Mouse (Mus musculus) kidney, embryonic 15.5 days (tissue): Measurements from ENCODE around the gene Birc6. TPM values are rescaled to one million over a fixed set of nuclear protein-coding genes. Genes with fewer than 3 reads are reported as not detected.

Source experiments
- ATAC-seq: fragments of 200-750 bp; cut with Nextera tagmentation; replicated peaks from 2 replicates; pipeline ENCODE4 v1.8.0; 2017; ENCODE audit warnings: moderate TSS enrichment; ENCODE audit not compliant: low FRiP score
- H3K27ac ChIP-seq: fragments of 300-500 bp; sonication (generic); 2 replicates; pipeline ENCODE4 v1.5.1; 2015; ENCODE audit warnings: mild to moderate bottlenecking, inconsistent platforms
- H3K27me3 ChIP-seq: fragments of 300-500 bp; sonication (generic); 2 replicates; pipeline ENCODE4 v1.6.1; 2015; ENCODE audit warnings: inconsistent platforms
- H3K36me3 ChIP-seq: fragments of 300-500 bp; sonication (generic); 2 replicates; pipeline ENCODE4 v1.6.1; 2015; ENCODE audit warnings: inconsistent platforms
- H3K4me1 ChIP-seq: fragments of 300-500 bp; sonication (generic); 2 replicates; pipeline ENCODE4 v1.6.1; 2015; ENCODE audit warnings: inconsistent platforms
- H3K4me2 ChIP-seq: fragments of 300-500 bp; sonication (generic); 2 replicates; pipeline ENCODE4 v1.6.1; 2015; ENCODE audit warnings: moderate library complexity, mild to moderate bottlenecking, inconsistent platforms
- H3K4me3 ChIP-seq: fragments of 300-500 bp; sonication (generic); replicated peaks from 2 replicates; pipeline ENCODE4 v1.5.1; 2015; ENCODE audit warnings: mild to moderate bottlenecking, inconsistent platforms
- H3K9ac ChIP-seq: fragments of 300-500 bp; sonication (generic); 2 replicates; pipeline ENCODE4 v1.6.1; 2015; ENCODE audit warnings: mild to moderate bottlenecking, inconsistent platforms
- H3K9me3 ChIP-seq: fragments of 300-500 bp; sonication (generic); replicated peaks from 2 replicates; pipeline ENCODE4 v1.6.1; 2016; ENCODE audit warnings: inconsistent platforms
- WGBS: fragments of 180-500 bp; shearing (Covaris S2); methylation state at CpG from one replicate; pipeline ENCODE4 v1.1.7; 2015; ENCODE audit warnings: mixed read lengths; 5-methylcytosine and 5-hydroxymethylcytosine counted together
- polyA plus RNA-seq: library from polyadenylated mRNA; unstranded; fragments of >200 nt; fragmentation: Nextera tagmentation; extraction: Ambion mirVana; gene quantifications from 2 replicates; pipeline ENCODE4 v1.2.1, GENCODE M21; 2015

The Birc6 gene
- polyA plus RNA-seq, 1 experiment from 2014 or later = 89.3 TPM

DNA sequence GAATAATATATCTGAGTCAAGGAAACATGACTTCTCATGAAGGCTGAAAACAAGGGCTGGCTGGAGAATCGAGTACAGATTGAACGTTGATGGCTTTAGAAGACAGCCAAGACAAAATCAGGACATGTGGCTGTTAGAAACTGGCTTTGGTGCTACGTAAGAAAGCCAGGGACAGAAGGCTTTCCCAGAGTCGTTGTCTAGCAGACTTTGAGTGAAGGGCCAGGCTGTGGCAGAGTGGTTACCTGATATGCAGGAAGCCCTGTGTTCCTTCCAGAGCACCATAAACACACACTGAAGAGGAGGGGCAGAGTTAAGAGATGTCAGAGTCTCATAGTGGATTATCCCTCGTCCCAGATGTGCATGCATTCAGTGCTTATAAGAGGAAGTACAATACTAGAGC is 49.1 kb downstream of the Birc6 start:
- H3K9me3 ChIP-seq = no peaks in the 10 kb centered on the region
- no peak overlapping the region for H3K4me2 ChIP-seq
- H3K36me3 ChIP-seq = peaks cover 45% of the 10 kb centered on the region
- no peaks in the 10 kb centered on the region for H3K4me1 ChIP-seq
- H3K4me3 ChIP-seq = no peak overlapping the region
- no peak overlapping the region for H3K27ac ChIP-seq
- WGBS = 55% methylated on average over 5 of the region's 5 CpGs
- H3K27me3 ChIP-seq = no peaks in the 10 kb centered on the region
- H3K9ac ChIP-seq = no peak overlapping the region
- ATAC-seq = no peak

DNA sequence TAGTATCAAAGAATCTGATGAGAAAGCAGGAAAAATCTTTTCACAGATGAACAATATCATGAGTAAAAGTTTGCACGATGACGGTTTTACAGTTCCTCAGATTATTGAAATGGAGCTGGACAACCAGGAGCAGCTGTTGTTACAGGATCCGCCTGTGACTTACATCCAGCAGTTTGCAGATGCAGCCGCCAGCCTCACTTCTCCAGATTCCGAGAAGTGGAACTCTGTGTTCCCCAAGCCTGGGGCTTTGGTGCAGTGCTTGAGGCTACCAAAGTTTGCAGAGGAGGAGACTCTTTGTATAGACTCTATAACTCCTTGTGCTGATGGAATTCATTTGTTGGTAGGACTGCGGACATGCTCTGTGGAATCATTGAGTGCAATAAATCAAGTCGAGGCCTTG is 51.5 kb downstream of the Birc6 start:
- ATAC-seq = no peak
- no peaks in the 10 kb centered on the region for H3K27me3 ChIP-seq
- H3K4me3 ChIP-seq = no peak overlapping the region
- no peak overlapping the region for H3K27ac ChIP-seq
- no peaks in the 10 kb centered on the region for H3K9me3 ChIP-seq
- no peaks in the 10 kb centered on the region for H3K4me1 ChIP-seq
- 81% methylated on average over 7 of the region's 7 CpGs for WGBS
- H3K9ac ChIP-seq = no peak overlapping the region
- H3K4me2 ChIP-seq = no peak overlapping the region
- H3K36me3 ChIP-seq = peaks cover 48% of the 10 kb centered on the region

DNA sequence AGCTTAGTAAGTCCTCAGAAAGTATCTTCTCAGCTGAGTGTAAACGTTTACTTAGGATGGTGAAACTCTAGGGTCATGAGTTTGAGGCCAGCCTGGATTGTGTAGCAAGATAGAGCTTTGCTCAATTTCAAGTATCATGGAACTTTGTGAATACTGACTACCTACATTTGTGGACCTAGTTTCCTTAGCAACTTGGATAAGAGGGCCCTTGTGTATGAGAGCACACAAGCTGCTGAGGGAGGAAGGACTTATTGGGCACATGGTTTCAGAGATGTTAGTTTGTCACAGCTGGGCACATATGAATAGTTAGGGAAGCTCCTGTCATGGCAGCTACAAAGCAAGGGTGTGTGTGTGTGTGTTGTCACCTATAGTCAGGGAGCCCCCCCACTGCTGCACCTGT is 52.6 kb downstream of the Birc6 start:
- no peak for ATAC-seq
- no peaks in the 10 kb centered on the region for H3K4me1 ChIP-seq
- H3K9ac ChIP-seq = no peak overlapping the region
- H3K4me2 ChIP-seq = no peak overlapping the region
- no peaks in the 10 kb centered on the region for H3K27me3 ChIP-seq
- H3K36me3 ChIP-seq = peaks cover 46% of the 10 kb centered on the region
- H3K27ac ChIP-seq = no peak overlapping the region
- H3K9me3 ChIP-seq = no peaks in the 10 kb centered on the region
- no peak overlapping the region for H3K4me3 ChIP-seq
- WGBS = 82% methylated on average over 1 of the region's 1 CpGs

DNA sequence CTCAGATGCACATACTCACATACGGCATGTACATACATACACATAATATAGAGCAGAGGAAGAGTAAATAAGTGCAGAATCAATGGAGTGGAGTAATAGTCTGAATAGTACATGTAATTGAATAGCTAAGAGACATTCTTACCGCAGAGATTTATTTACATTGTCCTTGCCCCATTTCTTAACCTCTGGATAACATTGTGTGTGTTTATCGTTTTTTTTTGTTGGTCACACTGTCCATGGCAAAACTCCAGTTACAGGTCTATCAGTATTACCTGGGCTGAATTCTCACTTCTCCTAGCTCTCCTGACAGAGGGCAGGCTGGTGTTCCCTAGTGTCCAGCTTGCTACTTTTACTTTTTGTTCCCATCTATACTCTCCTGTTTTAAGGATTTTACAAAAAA is 58.7 kb downstream of the Birc6 start:
- no peak overlapping the region for H3K4me2 ChIP-seq
- no peak overlapping the region for H3K27ac ChIP-seq
- 80% methylated on average over 3 of the region's 3 CpGs for WGBS
- no peaks in the 10 kb centered on the region for H3K9me3 ChIP-seq
- H3K27me3 ChIP-seq = no peaks in the 10 kb centered on the region
- no peak overlapping the region for H3K9ac ChIP-seq
- H3K36me3 ChIP-seq = peaks cover 40% of the 10 kb centered on the region
- H3K4me1 ChIP-seq = no peaks in the 10 kb centered on the region
- ATAC-seq = no peak
- H3K4me3 ChIP-seq = no peak overlapping the region

DNA sequence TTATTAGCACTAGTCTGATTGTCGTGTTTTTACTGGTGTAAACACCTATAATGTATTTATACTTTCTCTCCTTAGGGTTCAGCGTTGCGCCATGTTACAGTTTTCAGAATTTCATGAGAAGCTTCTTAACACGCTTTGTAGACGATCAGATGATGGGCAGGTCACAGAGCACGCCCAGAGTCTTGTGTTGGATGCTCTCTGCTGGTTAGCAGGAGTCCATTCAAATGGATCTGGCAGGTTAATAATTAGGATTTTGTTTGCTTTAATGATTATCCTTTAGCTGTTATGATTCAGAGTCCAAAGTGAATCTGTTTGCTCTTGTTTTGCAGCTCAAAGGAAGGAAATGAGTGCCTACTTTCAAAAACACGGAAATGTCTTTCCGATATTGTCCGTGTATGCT is 70.8 kb downstream of the Birc6 start:
- Histone ChIP-seq H3K27me3 (no peaks in the 10 kb centered on the region), H3K9ac (no peak overlapping the region), H3K4me3 (no peak overlapping the region), H3K27ac (no peak overlapping the region), H3K4me1 (no peaks in the 10 kb centered on the region), H3K36me3 (peaks cover 79% of the 10 kb centered on the region), H3K9me3 (no peaks in the 10 kb centered on the region), H3K4me2 (no peak overlapping the region)
- no peak for ATAC-seq
- 91% methylated on average over 9 of the region's 9 CpGs for WGBS

DNA sequence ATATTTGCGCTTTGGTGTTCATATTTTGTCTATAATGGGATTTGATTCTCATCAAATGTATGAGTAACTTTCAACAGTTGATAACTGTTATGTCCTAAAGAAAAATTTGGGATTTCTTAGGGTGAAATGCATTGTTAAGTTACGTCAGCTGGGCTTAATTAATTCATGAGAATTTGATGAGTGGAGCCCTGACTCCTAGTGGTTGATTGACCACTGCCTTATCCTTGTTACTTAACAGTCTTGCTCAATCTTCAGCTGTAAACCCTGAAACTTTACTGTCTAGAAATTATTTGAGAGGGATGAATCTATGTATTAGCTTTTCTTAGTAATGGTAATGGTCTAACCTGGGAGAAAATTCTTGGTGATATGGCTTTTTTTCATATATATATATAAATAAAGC is 71.3 kb downstream of the Birc6 start:
- 98% methylated on average over 2 of the region's 2 CpGs for WGBS
- H3K27me3 ChIP-seq = no peaks in the 10 kb centered on the region
- peaks cover 79% of the 10 kb centered on the region for H3K36me3 ChIP-seq
- H3K4me2 ChIP-seq = no peak overlapping the region
- H3K4me1 ChIP-seq = no peaks in the 10 kb centered on the region
- no peak overlapping the region for H3K27ac ChIP-seq
- H3K4me3 ChIP-seq = no peak overlapping the region
- no peak for ATAC-seq
- H3K9me3 ChIP-seq = no peaks in the 10 kb centered on the region
- no peak overlapping the region for H3K9ac ChIP-seq

DNA sequence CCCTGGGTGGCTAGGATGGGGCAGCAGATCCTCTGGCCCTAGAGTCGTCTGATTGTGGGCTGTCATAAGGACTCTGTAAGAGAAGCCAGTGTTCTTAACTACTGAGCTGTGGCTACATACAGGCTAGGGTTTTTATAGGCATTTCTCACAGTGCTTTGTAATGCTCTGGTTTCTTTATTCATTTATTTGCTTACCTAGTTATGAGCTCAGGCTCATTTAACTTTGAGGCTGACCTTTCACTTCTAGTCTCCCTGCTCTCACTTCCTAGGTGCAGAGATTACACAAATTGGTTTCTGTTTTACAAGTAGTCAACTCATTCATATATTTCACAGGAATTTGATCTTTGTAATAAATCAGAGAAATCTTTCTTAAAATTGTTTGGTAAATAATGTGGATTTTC is 73.1 kb downstream of the Birc6 start:
- Histone ChIP-seq H3K4me3 (no peak overlapping the region), H3K27me3 (no peaks in the 10 kb centered on the region), H3K4me2 (no peak overlapping the region), H3K9ac (no peak overlapping the region), H3K27ac (no peak overlapping the region), H3K4me1 (no peaks in the 10 kb centered on the region), H3K9me3 (no peaks in the 10 kb centered on the region), H3K36me3 (peaks cover 76% of the 10 kb centered on the region)
- WGBS = 67% methylated on average over 1 of the region's 1 CpGs
- ATAC-seq = no peak

DNA sequence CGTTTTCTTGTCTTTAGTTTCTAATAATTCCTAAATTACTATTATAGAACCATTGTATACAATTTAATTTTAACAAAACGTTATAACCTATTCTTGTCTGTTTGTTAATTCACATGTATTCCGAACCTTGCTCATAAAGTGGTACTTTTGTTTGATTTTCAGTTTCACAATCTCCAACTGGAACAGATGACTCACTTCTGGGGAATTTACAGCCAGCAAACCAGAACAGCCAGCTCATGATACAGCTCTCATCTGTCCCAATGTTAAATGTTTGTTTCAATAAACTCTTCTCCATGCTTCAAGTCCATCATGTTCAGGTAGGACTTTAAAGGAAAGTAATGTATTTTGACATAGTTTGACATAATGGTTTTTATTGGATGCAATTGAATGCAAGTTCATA is 102.7 kb downstream of the Birc6 start:
- Histone ChIP-seq H3K4me3 (no peak overlapping the region), H3K27me3 (no peaks in the 10 kb centered on the region), H3K27ac (no peak overlapping the region), H3K4me2 (no peak overlapping the region), H3K9me3 (no peaks in the 10 kb centered on the region), H3K9ac (no peak overlapping the region), H3K36me3 (peaks cover 79% of the 10 kb centered on the region), H3K4me1 (no peaks in the 10 kb centered on the region)
- no peak for ATAC-seq
- WGBS = 88% methylated on average over 3 of the region's 3 CpGs

DNA sequence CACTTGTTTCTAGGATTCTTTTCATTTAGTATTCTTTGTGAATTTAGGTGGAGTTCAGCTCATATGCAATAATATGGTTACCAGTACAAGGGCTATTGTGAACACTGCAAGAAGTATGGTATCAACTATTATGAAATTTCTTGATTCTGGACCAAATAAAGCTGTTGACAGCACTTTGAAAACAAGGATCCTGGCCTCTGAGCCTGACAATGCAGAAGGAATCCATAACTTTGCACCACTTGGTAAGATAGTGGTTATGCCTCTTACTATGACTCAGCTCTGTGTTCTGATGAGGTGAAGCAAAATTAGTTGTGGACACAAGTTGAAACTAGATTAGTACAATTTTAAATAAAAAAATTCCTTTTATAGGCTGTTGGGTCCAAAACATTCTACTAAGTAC is 114.3 kb downstream of the Birc6 start:
- no peak for ATAC-seq
- Histone ChIP-seq H3K9ac (no peak overlapping the region), H3K9me3 (no peaks in the 10 kb centered on the region), H3K4me2 (no peak overlapping the region), H3K27me3 (no peaks in the 10 kb centered on the region), H3K27ac (no peak overlapping the region), H3K36me3 (peaks cover 80% of the 10 kb centered on the region), H3K4me3 (no peak overlapping the region), H3K4me1 (no peaks in the 10 kb centered on the region)

DNA sequence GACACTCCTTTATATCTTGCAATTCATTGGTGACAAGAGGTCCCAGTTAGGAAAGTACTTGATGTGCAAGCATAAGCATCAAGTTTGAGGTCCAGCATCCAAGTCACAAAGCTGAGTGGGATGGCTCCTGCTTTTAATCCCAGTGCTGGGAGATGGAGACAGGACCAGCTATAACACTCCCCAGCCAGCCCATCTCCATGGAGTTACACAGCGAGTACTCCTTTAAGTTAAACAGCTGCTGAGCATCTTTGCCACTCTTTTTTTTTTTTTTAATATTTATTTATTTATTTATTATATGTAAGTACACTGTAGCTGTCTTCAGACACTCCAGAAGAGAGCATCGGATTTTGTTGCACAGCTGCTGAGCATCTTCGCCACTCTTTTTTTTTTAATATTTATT is 130.3 kb downstream of the Birc6 start:
- Histone ChIP-seq H3K4me2 (no peak overlapping the region), H3K9ac (no peak overlapping the region), H3K36me3 (peaks cover 72% of the 10 kb centered on the region), H3K9me3 (no peaks in the 10 kb centered on the region), H3K4me1 (no peaks in the 10 kb centered on the region), H3K27ac (no peak overlapping the region), H3K4me3 (no peak overlapping the region), H3K27me3 (no peaks in the 10 kb centered on the region)
- ATAC-seq = no peak
- 91% methylated on average over 3 of the region's 3 CpGs for WGBS

DNA sequence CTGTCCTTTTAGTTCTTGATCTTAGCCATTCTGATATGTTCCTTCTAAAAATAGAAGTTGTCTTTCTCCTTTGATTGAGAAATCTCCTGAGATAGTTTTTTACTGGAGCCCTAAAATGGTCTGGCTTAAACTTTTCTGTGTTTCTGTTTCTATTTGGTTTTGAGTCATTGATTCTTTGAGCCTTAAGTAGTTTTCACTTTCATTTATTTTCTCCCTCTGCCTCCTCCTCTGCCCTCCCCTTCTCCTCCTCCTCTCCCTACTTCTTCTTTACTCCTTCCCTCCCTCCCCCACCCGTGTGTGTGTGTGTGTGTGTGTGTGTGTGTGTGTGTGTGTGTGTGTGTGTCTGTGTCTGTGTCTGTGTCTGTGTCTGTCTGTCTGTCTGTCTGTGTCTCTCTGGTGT is 139.9 kb downstream of the Birc6 start:
- H3K9ac ChIP-seq = no peak overlapping the region
- H3K27ac ChIP-seq = no peak overlapping the region
- no peak for ATAC-seq
- 100% methylated on average over 1 of the region's 1 CpGs for WGBS
- no peak overlapping the region for H3K4me3 ChIP-seq
- no peak overlapping the region for H3K4me2 ChIP-seq
- peaks cover 77% of the 10 kb centered on the region for H3K36me3 ChIP-seq
- H3K27me3 ChIP-seq = no peaks in the 10 kb centered on the region
- no peaks in the 10 kb centered on the region for H3K9me3 ChIP-seq
- no peaks in the 10 kb centered on the region for H3K4me1 ChIP-seq

DNA sequence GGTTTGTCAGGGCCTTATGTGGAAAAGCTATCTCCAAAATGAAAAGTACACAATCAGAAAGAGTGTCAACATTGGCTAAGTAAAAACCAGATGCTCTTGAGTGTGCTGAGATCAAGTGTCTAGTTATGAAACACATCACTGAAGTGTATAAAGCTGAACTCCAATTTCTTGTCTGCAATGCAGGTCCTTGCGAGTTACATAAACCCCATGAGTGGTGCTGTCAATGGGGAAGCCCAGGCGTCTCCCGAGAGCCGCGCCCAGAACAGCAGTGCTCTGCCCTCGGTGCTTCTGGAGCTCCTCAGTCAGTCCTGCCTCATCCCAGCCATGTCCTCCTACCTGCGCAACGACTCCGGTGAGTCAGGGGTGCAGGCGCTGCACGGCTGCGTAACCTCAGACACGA is 141.9 kb downstream of the Birc6 start:
- peaks cover 69% of the 10 kb centered on the region for H3K36me3 ChIP-seq
- H3K27ac ChIP-seq = no peak overlapping the region
- H3K9ac ChIP-seq = no peak overlapping the region
- 95% methylated on average over 13 of the region's 13 CpGs for WGBS
- no peaks in the 10 kb centered on the region for H3K27me3 ChIP-seq
- ATAC-seq = no peak
- H3K9me3 ChIP-seq = no peaks in the 10 kb centered on the region
- no peak overlapping the region for H3K4me2 ChIP-seq
- no peak overlapping the region for H3K4me3 ChIP-seq
- no peaks in the 10 kb centered on the region for H3K4me1 ChIP-seq

DNA sequence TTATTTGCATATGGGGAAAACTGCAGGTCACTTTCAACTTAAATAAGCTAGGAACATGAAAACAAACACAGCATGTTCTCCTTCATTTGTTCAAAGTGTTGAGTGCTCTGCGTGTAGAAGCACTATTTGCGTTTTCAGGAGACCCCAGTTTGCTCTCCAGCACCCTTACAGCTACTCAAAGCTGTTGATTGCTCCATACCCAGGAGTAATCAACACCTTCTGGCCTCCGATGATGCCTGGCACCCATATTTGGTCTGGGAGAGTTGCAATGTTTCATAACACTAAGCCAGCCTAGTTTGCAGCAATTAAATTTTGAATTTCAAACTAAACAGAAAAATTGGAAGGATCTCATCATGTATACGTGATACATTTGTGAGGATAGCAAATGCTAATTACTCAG is 144.4 kb downstream of the Birc6 start:
- no peak overlapping the region for H3K4me3 ChIP-seq
- H3K9me3 ChIP-seq = no peaks in the 10 kb centered on the region
- H3K9ac ChIP-seq = no peak overlapping the region
- whole genome bisulfite sequencing = 81% methylated on average over 4 of the region's 4 CpGs
- ATAC-seq = no peak
- no peak overlapping the region for H3K27ac ChIP-seq
- no peaks in the 10 kb centered on the region for H3K4me1 ChIP-seq
- peaks cover 73% of the 10 kb centered on the region for H3K36me3 ChIP-seq
- no peaks in the 10 kb centered on the region for H3K27me3 ChIP-seq
- H3K4me2 ChIP-seq = no peak overlapping the region
